Mouse (Mus musculus): Measurements from ENCODE around the gene Asprv1.

Asprv1 gene

DNA sequence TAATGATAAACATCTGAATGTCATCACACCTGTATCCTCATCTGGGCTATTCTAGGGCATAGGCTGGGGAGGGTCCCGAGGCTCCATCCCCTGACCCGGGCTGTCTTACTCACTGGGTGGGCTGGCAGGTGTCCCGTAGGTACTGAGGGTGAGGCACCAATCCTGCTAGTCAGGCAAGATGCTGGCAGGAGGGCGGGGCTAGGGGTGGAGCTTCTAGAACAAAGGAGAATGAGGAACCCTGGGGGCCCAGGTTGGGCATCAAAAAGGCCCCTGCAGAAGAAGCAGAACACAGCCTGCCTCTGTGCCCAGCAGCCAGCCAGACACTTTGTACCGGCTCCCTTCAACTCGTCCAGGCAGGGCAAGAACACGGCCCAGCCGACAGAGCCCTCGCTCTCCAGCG is at the start of gene Asprv1:
Asprv1 (plus strand) TSS at position 219 of the 400 bp plus-strand sequence.
- DNase-seq (ENCODE audit: low spot score in 2 of 2), result no peak

DNA sequence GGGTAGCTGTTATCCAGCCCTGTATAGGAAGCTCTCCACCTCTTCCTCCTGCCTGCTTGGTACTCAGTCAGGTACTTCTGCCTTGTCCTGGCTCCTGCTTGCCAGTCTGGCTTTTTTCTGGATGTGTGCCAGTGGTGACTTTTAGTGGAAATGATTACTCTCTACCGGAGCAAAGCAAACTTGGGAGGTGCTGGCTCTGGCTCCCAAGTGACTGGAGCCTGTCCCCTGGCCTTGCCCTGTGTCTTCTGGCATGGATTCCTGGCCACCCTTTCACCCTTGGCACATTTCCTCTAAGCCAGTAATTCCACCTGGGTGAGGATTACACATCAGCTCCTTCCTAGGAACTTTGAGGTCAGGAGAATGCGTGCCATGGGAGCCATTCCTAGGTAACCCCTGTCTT is 49.6 kb upstream of the Asprv1 start:
- no peak for DNase-seq (ENCODE audit: low spot score in 2 of 2)

DNA sequence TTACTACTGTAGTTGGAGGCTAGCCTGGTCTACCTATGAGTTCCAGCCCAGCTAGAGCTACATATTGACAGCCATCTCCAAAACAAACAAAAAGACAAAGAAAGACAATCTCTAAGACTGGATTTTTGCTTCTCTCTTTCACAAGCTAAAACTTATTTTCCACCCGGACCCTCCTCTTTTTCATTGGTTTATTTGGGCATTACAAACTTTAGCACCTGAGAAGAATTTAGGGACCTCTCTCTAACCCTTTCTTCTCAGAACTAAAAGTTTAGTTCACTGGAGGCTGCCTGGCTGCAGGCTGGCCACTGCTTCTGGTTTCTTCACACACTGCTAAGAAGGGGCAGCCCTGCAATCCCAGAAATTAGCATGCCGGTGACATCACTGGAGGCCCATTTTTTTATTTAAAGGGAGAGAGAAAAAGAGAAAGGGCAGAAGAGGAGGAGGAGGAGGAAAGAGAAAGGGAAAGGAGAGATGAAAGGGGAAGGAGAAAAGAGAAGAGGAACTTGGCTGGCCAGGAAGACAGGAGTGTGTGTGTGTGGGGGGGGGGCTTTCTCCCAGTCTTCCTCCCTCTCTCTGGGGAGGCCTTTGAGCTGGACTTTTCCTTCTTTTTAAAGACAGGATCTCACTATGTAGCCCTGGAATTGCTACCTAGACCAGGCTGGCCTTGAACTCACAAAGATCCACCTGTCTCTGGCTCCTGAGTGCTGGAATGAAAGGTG is 48.7 kb upstream of the Asprv1 start:
- DNase-seq (ENCODE audit: low spot score in 2 of 2), result no peak

- DNase-seq (ENCODE audit: low spot score in 2 of 2), result no peak
These were observed 48.0 kb upstream of the Asprv1 start for GRCm38 (mm10) chr6:86579926-86580325.

- no peak for DNase-seq (ENCODE audit: low spot score in 2 of 2)
These were observed 44.8 kb upstream of the Asprv1 start for GRCm38 (mm10) chr6:86583141-86583540.

- no peak for DNase-seq (ENCODE audit: low spot score in 2 of 2)
These were observed 44.3 kb upstream of the Asprv1 start for GRCm38 (mm10) chr6:86583601-86584215.

GRCm38 (mm10) chr6:86584296-86585015 is 43.5 kb upstream of the Asprv1 start:
- DNase-seq (ENCODE audit: low spot score in 2 of 2), result peak; percentile 79 to 84

GRCm38 (mm10) chr6:86585070-86585600 is 42.8 kb upstream of the Asprv1 start:
- peak; percentile 81 to 92 for DNase-seq (ENCODE audit: low spot score in 2 of 2)

DNA sequence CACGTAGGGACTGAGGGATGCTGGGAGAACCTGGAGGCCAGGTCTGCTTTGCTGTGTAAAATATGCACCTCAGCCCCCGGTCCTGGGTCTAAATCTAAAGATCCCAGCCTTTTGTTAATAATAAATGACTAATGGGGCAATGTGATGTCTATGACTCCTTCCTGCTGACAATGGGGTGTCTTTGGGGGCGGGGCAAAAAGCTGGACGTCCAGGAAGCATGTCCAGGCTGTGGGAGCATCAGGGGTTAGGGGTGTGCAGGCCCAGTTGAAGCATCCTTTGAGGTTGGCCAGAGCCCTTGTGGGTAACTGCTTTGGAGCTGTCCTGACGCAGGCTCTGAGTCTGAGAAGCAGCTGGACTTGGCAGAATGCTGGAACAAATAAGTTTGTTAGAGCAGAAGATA is 41.9 kb upstream of the Asprv1 start:
- no peak for DNase-seq (ENCODE audit: low spot score in 2 of 2)

- no peak for DNase-seq (ENCODE audit: low spot score in 2 of 2)
These were observed 39.5 kb upstream of the Asprv1 start for GRCm38 (mm10) chr6:86588429-86588828.

DNA sequence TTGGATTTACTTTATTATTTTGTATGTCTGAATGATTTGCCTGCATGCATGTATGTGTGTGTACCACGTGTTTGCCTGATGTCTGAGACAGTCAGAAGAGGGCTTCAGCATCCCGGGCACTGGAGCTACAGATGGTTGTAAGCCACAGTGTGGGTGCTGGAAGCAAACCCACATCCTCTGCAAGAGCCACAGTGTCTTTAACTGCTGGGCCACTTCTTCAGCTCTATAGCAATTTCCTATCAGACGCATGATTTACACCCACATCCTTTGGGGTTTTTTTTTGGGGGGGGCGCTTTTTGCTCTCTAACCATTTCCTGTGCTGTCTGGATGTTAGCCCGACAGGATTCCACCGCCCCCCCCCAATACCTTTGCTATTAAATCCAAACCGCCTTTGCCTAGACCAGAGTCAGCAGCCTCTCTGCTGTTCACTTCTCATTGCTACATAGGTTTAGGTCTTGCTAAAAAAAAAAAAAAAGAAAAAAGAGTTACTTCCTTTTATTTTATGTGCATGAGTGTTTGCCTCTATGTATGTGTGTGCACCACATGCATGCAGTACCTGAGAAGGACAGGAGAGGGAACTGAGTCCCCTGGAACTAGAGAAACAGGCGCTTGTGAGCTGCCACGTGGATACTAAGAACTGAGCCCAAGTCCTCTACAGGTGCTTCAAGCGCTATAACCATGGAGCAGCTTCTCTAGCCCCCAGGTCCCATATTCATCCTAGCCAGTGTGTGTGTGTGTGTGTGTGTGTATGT is 34.6 kb upstream of the Asprv1 start:
- no peak for DNase-seq (ENCODE audit: low spot score in 2 of 2)

- DNase-seq (ENCODE audit: low spot score in 2 of 2), result no peak
These were observed 33.3 kb upstream of the Asprv1 start for GRCm38 (mm10) chr6:86594636-86595035.

GRCm38 (mm10) chr6:86595865-86596440 is 32.0 kb upstream of the Asprv1 start:
- DNase-seq (ENCODE audit: low spot score in 2 of 2), result no peak

DNA sequence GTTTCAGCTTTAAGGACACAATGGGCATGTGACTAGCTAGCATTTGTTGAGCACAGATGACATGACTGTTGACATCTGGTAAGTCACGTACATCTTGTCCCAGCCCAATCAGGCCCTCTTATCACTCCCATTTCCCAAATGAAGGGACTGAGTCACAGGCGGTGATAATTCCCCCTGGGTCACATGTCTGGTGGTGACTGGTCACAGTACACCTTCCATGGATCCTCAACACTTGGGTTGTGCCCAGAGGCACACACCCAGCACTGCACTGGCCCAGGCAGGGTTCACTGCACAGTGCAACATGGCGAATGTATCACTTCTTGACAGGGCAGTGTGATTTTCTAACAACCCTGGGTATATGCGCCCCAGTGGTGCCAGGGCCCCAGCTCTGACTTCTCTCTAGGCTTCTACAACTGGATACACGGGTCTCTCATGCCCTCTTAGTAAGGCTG is 29.2 kb upstream of the Asprv1 start:
- no peak for DNase-seq (ENCODE audit: low spot score in 2 of 2)

GRCm38 (mm10) chr6:86599197-86599596 is 28.8 kb upstream of the Asprv1 start:
- DNase-seq (ENCODE audit: low spot score in 2 of 2), result peak; percentile 62 to 73

DNA sequence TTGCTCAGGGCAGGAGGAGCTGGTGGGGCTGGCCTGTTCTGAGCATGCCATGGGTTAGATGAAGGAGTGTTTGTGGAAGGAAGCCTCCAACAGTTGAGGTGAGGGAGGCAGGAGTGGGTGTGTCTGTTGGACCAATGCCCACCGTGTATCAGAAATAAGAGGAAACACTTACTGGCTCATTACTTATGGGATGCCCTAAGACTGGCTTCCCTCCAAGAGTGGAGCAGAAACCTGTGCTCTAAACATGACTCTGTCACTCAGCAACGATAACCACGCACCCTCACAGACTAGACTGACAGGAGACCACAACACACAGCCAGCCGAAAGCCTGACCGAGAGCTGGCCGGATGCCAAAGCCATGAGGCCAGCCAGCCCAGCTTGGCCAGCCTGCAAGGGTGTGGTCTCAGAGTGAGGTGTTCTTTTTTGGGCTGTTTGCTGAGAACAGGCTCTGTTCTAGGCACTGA is 28.0 kb upstream of the Asprv1 start:
- no peak for DNase-seq (ENCODE audit: low spot score in 2 of 2)

DNA sequence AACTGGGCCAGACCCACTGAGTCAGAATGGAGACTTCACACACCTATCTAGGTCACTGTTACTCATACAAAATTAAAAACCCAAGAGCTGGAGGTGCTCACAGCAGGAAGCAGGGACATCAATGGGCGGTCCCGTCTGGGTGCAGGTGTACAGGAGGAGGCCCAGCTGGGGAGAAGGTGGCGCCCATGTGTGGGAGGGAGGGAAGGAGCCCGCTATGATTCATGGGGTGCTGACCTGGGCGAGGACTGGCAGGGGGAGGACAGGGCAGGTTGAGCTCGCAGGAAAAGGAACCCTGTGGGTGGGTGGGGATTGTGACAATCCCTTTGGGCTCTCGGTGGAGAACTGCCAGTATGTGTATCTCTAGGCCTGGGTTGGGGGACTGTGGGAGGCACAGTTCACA is 22.7 kb upstream of the Asprv1 start:
- DNase-seq (ENCODE audit: low spot score in 2 of 2), result no peak

GRCm38 (mm10) chr6:86606289-86606688 is 21.7 kb upstream of the Asprv1 start:
- no peak for DNase-seq (ENCODE audit: low spot score in 2 of 2)

DNA sequence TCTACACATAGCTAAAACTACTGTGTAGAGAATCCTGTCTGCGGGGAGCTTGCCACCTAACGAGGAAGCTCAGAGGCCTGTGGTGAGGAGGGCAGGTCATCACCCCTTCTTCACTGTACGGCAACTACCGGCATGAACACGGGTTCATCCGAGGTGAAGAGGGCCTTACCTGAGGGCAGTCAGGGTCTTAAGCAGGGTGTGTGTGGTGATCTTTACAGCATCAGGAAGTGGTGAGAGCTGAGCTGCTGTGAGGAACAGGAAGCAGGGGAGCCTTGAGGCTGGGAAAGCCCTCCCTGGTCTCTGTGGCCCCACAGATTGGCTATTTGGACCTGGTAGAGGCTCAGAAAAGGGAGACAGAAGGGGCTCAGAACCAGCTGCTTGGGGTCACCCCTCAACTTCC is 20.5 kb upstream of the Asprv1 start:
- DNase-seq (ENCODE audit: low spot score in 2 of 2), result no peak

- DNase-seq (ENCODE audit: low spot score in 2 of 2), result no peak
These were observed 18.7 kb upstream of the Asprv1 start for GRCm38 (mm10) chr6:86609235-86609634.

DNA sequence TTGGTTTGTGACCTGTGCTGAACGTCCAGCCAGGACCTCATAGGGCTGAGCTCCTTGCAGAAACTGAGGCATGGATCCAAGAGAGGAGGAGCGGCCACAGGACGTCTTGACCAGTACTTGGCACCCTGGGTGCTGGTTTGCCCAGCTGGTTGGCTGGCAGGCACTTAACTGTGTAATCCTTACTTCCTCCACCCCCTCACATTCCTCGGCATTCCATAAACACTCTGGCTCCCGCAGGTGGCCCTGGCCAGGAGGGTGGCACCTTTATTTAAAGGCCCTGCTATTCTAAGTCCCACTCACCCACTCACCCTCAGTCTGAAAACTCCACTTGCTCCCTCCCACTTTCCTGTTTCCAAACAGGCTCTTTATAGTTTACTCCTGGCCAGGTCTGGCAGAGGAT is 17.2 kb upstream of the Asprv1 start:
- no peak for DNase-seq (ENCODE audit: low spot score in 2 of 2)

Data from right cerebral cortex, postnatal 36 days (tissue).